Mouse (Mus musculus) E14TG2a.4 (cell line): Measurements from ENCODE around the gene Shtn1.

Experiments
- H3K27me3 ChIP-seq: 2 replicates; pipeline ENCODE4 v1.6.1; 2014; ENCODE audit warnings: low read length, control low read depth; ENCODE audit not compliant: insufficient read depth
- H3K36me3 ChIP-seq: 2 replicates; pipeline ENCODE4 v1.6.1; 2014; ENCODE audit warnings: low read length, control low read depth; ENCODE audit not compliant: insufficient read depth
- H3K4me1 ChIP-seq: replicated peaks from 2 replicates; pipeline ENCODE4 v1.6.1; 2014; ENCODE audit warnings: low read depth, low read length, control low read depth
- H3K4me3 ChIP-seq: replicated peaks from 2 replicates; pipeline ENCODE4 v1.5.1; 2014; ENCODE audit warnings: mild to moderate bottlenecking, low read length
- H3K9me3 ChIP-seq: 2 replicates; pipeline ENCODE4 v1.6.1; 2014; ENCODE audit warnings: low read length, control low read depth
- CTCF ChIP-seq: conservative IDR thresholded peaks from 2 replicates; pipeline ENCODE4 v1.5.1; 2014; ENCODE audit warnings: low read length
- NANOG ChIP-seq: IDR thresholded peaks from 2 replicates; pipeline ENCODE4 v1.6.1; 2014; ENCODE audit warnings: borderline replicate concordance, low read length, mixed read lengths
- POU5F1 ChIP-seq: IDR thresholded peaks from 2 replicates; pipeline ENCODE4 v1.6.1; 2014; ENCODE audit warnings: low read length, borderline replicate concordance

The Shtn1 gene

DNA sequence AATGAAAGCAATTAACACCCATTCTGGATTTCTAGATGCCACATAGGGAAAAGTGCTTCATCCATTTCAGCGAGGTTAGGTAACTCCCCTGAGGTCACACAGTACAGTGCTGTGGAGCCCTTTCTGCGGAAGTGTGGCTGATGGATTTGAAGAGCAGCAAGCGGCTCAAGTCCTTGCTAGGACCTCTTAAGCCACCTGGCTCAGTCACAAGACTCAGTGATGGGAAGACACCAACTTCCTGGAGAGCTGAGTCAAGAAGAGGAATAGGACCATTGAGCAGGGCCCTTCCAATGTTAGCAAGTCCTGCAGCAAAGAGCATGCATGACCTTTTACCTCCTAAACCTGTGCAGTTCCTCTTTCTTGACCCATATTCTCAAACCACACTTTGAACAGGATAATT is 1.5 kb downstream of the Shtn1 start:
- Histone ChIP-seq H3K9me3 (no peaks in the 10 kb centered on the region), H3K4me3 (0 out of 2 replicates have a peak overlapping the region, but pooled peaks have one; percentile 82), H3K4me1 (peaks cover 9% of the 10 kb centered on the region; the same call in 1 of the 2 replicates), H3K36me3 (no peaks in the 10 kb centered on the region), H3K27me3 (peaks cover 57% of the 10 kb centered on the region)
- TF ChIP-seq POU5F1 (no peak), NANOG (no peak), CTCF (no peak)

DNA sequence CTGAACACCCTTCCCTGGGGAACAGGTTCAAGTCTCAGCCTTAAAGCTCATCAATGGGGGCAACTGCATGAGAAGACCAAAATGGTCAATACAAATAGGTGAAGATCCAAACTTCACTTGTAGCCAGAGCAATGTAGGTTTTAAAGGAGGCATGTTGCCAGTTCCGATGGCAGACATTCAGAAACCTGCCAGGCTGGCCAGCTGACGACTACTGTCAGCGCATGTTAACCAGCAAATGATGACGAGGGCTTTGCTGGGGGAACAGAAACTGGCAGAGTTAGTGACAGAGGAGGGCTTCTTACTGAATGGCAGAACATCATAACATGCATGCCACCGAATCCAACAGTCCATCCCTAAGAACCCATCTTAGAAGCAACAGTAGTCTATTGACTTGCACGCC is 2.9 kb downstream of the Shtn1 start:
- Histone ChIP-seq H3K27me3 (peaks cover 57% of the 10 kb centered on the region), H3K4me1 (peaks cover 9% of the 10 kb centered on the region; the same call in 1 of the 2 replicates), H3K9me3 (no peaks in the 10 kb centered on the region), H3K4me3 (no peak overlapping the region), H3K36me3 (no peaks in the 10 kb centered on the region)
- TF ChIP-seq POU5F1 (no peak), CTCF (no peak), NANOG (no peak)

DNA sequence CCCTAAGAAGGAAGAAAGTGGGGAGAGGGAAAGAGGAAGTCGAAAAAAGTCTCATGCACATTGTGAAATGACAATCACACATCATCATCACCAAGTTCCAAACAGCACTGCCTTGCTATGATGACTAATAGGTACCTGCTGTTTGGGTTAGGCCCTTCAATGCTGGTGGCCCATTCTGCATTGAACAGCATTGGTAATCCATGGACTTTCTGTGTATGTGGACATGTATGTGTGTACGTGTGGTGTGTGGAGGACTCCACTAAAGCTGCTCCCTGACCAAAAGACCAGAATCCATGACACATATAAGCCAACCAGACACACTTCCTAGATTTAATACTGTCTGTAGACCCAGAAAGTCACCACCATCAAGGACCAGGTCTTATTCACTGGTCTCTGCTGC is 3.9 kb downstream of the Shtn1 start:
- no peaks in the 10 kb centered on the region for H3K36me3 ChIP-seq
- H3K9me3 ChIP-seq = no peaks in the 10 kb centered on the region
- peaks cover 49% of the 10 kb centered on the region for H3K27me3 ChIP-seq
- no peak overlapping the region for H3K4me3 ChIP-seq
- peaks cover 9% of the 10 kb centered on the region; the same call in 1 of the 2 replicates for H3K4me1 ChIP-seq
- TF ChIP-seq NANOG (no peak), CTCF (no peak), POU5F1 (no peak)

DNA sequence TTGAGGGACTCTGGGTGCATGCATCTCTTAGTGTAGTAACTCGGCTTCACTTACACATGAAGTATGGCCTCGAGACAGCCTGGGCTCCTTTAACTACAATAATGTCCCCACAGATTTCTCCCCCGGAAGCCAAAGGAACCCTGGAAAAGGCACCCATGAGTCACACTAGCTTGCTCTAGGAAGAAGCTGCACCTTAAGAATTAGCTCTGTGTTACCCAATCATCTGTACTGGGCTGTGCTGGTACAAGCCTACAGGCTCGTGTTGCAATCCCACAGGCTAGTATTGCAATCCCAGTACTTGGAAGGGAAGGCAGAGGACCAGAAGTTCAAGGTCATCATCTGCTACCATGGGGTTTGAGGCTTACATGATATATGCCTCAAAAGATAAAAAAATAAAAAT is 4.5 kb downstream of the Shtn1 start:
- Histone ChIP-seq H3K27me3 (peaks cover 43% of the 10 kb centered on the region), H3K9me3 (no peaks in the 10 kb centered on the region), H3K36me3 (no peaks in the 10 kb centered on the region), H3K4me1 (peaks cover 9% of the 10 kb centered on the region; the same call in 1 of the 2 replicates), H3K4me3 (no peak overlapping the region)
- TF ChIP-seq POU5F1 (no peak), NANOG (no peak), CTCF (no peak)

DNA sequence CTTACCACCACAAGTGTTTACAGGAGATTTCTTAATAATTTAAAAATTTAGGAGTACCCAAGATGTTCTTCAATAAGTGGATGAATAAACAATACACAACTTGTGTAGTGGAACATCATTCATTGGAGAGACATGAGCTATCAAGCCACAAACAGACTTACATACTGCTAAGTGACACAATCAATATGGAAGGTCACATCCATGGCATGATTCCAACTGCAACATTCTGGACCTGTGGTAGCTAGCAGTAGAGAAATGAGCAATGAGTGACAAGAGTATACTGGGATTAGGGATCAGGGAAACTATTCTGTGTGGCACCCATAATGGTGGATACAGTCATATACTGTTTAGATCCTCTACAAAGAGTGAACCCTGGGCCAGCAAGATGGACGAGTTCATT is 8.2 kb downstream of the Shtn1 start:
- Histone ChIP-seq H3K36me3 (no peaks in the 10 kb centered on the region), H3K9me3 (no peaks in the 10 kb centered on the region), H3K4me1 (no peaks in the 10 kb centered on the region), H3K4me3 (no peak overlapping the region), H3K27me3 (peaks cover 9% of the 10 kb centered on the region; the same call in 1 of the 2 replicates)
- no peak for TF ChIP-seq NANOG
- no peak for TF ChIP-seq POU5F1
- no peak for TF ChIP-seq CTCF

DNA sequence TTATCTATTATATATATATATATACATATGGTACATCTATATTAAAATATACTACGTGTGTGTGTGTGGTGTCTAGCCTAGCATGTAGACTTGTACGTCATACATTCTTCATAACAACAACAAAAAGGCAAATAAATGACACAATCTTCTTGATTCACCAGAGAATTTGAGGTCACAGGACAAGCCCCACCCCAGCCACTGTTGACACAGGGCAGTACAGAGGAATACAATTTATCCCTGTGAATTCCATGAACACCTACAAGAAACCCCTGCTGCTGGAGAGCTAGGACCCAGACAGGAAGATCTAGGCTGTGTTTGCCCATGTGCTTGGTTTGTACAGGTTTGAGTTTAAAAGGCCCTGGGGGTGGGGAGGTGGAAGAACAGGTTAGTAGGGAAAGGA is 9.2 kb downstream of the Shtn1 start:
- Histone ChIP-seq H3K4me3 (no peak overlapping the region), H3K4me1 (no peaks in the 10 kb centered on the region), H3K27me3 (peaks cover 6% of the 10 kb centered on the region; the same call in 1 of the 2 replicates), H3K9me3 (no peaks in the 10 kb centered on the region), H3K36me3 (no peaks in the 10 kb centered on the region)
- TF ChIP-seq NANOG = no peak

DNA sequence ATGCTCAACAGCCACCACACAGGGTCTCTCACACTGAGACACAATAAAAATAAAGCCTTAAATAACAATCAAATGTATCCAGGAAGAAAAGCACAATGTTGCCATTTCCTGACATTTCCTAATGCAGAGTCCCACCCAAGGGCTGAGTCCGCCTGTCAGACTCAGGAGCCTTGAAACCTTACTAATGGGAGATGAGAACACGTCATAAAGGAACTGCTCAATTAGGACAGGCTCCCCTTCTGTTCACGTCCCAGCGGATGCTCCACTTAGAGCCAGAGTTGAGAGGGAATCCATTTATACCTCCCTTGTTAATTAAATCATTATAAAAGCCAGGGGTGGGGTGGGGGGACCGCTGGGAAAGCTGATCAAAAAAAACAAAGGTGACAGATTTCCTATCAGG is 9.8 kb downstream of the Shtn1 start:
- H3K4me1 ChIP-seq = no peaks in the 10 kb centered on the region

DNA sequence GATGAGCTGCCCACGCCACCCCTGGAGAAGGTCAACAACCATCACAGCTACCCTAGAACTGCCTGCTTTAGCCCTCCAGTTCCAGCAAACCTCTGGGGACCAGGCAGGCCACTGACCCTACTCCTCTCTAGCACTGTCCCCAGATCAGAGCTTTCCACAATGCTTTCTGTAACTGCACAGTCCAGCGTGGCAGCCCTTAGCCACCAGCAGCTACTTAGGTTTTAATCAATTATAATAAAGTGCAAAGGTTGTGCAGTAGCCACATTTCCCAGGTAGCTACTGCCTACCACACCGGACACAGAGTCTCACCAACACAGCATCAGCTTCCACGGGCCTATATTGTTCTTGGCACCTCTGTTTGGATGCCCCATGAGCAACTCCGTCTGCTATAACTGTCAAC is 11.3 kb downstream of the Shtn1 start:
- H3K36me3 ChIP-seq = no peaks in the 10 kb centered on the region
- H3K4me1 ChIP-seq = no peaks in the 10 kb centered on the region
- no peaks in the 10 kb centered on the region for H3K27me3 ChIP-seq
- TF ChIP-seq CTCF = no peak
- TF ChIP-seq POU5F1 = no peak
- no peak for TF ChIP-seq NANOG
- H3K9me3 ChIP-seq = no peaks in the 10 kb centered on the region
- H3K4me3 ChIP-seq = no peak overlapping the region

More for the DNA sequence above, 9.8 kb downstream of the Shtn1 start:
- no peaks in the 10 kb centered on the region for H3K36me3 ChIP-seq
- TF ChIP-seq NANOG = no peak
- no peak for TF ChIP-seq POU5F1
- TF ChIP-seq CTCF = no peak
- H3K9me3 ChIP-seq = no peaks in the 10 kb centered on the region
- peaks cover 2% of the 10 kb centered on the region; the same call in 1 of the 2 replicates for H3K27me3 ChIP-seq
- no peak overlapping the region for H3K4me3 ChIP-seq

DNA sequence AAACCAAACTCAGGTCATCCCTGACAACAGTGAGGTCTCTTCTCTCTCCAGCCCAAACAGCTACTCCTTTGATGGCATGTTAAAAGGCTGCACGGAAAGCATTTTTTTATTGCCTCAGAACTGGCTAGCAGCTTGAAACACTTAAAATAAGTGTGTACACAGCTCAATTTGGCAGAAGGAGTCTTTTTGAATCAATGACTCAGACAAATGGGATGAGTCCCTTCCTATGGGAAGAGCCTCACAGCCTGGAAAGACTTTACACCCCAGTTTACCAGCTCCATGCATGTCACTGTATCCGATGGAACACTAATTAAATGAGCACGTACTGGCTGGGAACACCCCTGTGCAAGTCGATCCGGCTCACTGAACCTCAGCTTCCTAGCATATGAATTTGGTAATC is 12.3 kb downstream of the Shtn1 start:
- no peaks in the 10 kb centered on the region for H3K9me3 ChIP-seq
- H3K4me3 ChIP-seq = no peak overlapping the region
- H3K27me3 ChIP-seq = no peaks in the 10 kb centered on the region
- TF ChIP-seq POU5F1 (no peak), NANOG (no peak), CTCF (no peak)
- H3K36me3 ChIP-seq = no peaks in the 10 kb centered on the region
- 0 out of 2 replicates have a peak, but pooled peaks cover 1% of the 10 kb centered on the region for H3K4me1 ChIP-seq
